Mouse (Mus musculus) mature B cell (primary cell): ENCODE data around the gene Rsl24d1.

Experiments
- in situ Hi-C: fragments of 300-500 bp; cut with MboI; formaldehyde crosslinking; loops from 2 replicates; pipeline ENCODE4 v1.14.3; 2019

Rsl24d1 gene

DNA sequence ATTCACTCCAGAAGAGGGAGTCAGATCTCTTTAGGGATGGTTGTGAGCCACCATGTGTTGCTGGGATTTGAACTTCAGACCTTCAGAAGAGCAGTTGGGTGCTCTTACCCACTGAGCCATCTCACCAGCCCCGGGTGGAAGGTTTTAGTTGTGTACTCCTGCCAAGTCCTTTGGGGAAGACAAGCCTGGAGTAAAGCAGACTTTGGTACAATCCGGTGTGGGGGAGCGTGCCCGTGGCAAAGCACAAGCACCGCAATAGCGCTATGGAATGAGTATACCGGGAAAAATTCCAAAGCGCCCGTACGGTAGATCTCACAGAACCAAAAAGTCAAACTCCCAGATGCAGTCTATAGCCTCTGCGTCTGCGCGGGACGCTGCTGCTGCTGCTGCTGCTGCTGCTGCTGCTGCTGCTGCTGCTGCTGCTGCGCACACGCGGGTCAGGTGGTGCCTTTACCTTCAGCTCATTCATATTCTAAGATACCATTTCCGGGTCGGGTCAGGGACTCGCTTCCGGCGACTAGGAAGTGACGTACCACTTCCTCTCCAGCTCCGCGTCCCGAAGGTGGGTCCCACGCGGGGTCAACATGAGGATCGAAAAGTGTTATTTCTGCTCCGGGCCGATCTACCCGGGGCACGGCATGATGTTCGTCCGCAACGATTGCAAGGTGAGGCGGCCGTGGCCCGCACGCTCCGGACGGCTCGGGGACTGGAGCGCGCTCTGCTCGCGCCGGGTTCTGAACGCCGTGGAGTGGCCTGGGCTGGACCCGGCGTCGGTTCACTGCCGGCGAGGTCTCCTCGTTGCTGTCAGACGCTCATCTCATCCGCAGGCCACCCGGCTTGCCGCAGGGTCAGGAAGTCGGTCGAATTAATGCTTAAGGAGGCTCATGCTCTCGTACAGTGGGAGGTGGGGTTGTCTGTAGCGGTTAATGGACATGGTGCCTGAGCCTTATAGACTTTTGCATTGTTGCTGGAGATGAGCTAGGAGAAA lies at the start of gene Rsl24d1:
Gene Rsl24d1 (plus strand): TSS at position 508 of the 988 bp plus-strand sequence.
- in situ Hi-C loops, result no loop called here

DNA sequence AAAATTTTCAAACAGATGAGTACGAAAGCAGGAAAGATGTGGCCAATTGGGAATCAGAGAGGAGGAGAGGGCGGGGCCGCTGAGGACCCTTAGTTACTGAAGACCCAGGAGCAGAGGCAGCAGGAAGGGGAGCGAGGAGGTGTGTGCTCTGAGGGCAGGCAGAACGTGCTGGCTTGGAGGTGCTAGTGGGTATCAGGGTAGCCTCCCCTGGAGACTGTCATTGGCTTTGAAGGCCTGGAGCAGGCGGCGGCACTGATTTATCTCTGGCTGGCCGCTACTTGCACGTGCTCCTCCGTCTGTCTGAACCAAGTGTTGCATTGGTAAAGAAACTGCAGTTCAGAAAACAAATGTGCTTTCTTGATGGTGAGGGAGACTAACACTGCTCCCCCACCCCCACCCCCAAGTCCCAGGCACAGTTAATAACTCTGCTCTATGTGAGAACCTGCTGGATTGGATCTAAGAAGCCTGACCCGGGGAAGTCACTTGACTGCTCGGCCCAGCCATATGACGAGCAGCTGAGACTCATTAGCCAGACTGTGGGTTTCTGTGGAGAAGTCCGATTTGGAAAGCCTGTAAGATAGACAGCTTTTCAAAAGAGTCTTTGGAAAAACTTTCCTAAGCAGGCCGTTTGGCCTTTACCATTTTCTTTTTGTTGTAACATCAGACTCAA lies 49.5 kb upstream of the Rsl24d1 start:
- in situ Hi-C loops, result no loop called here

DNA sequence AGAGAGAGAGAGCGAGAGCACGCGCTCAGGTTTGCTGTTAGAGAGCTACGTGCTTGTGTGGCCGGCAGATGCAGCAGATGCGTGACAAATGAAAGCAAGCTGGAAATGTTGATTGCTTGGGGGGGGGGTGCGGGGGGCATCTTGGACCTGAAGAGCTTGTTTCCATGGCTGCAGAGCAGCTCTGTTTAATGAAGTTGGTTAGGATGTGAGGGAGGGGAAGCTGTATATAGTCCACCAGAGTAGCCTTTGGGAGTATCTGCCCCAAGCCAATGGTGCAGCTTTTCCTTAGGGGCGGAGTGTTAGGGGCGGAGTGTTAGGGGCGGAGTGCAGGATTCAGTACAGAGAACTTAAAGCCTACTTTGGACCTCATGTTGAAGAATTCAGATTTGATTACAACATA lies 46.1 kb upstream of the Rsl24d1 start:
- in situ Hi-C loops, result no loop called here

DNA sequence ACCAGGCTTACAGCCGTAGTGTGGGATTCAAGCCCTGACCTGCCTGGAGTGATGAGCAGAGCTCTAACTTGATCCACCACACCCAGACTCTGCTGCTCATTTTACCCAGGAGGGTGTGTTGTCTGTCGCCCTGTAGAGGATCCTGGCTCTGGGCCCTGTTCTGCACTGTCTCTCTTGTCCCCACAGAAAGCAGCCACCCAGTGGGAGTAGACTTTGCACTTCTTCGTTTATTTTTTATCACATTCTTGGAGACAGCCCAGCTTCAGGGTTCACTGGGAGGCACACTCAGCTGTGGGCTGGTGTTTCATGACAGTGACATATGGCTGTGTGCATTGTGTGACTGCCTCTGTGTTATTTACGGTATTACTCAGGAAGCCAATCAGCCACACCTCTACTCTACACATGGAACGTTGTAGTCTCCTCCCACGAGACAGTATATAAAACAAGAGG lies 45.0 kb upstream of the Rsl24d1 start:
- in situ Hi-C loops, result no loop called here

DNA sequence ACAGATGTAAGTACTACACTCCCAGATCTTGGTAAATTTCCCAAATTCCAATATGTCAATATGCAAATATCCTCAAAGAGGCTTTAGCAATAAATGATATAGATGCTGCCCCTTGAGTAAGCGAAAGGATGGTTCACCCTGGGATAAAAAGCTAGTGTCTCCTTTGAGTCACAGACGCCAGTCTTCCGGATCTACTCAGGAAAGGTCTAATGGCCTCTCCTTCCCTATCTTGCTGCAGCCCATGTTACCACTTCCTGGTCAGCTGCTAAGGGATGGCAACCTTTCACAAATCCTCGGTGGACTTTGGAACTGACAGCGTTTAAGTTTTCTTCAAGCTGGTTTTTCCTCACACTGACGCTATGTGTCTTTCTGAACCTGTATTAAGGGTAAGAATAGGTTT lies 44.5 kb upstream of the Rsl24d1 start:
- in situ Hi-C loops, result no loop called here

DNA sequence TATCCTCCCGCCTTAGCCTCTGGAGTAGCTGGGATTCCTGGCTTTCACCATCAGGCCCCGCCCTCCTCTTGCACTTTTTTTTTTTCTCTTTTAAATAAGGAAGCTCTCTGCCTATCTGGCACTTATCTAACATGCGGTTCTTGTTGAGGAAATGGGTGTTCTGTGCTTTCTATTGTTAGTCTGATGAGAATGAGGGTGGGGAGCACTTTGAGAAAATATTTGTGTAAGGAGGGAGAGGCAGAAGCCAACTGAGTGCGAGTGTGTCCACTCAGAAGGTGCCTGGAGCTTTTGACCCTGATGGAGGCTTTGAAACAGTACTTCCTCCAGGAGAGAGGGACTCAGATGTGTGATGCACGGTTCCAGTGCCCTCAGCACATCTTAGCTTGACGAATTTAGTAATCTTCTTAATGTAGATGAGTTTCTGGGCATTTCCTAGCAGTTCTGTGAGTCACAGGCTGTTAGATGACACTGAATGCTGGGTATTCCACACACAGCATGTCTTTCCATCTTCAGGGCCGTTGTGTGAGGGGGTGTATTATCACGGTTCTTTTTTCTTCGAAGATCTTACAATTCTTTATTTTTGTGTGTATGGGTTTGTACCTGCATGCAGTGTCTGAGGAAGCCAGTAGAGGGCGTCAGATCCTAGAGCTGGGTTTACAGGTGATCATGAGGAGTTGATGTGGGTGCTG lies 42.1 kb upstream of the Rsl24d1 start:
- in situ Hi-C loops, result no loop called here

DNA sequence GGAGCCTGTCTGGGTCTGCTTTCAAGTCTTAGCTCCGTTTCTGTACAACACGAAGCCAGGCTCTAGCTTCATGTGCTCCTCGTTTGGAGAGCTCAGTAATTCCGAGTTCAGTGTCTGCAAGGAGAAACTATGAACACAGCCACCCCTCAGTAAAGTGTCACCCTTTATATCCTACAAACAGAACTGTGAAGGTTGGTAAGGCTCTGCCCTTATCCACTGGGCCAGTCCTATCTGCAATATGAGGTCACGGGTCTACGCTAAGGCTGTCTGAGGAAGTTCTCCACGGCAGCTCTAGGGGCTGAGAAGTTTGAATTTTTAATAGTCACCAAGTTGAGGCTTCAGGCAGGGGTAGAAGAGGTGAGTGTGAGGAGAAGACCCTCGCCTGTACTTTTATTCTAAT lies 40.8 kb upstream of the Rsl24d1 start:
- in situ Hi-C loops, result no loop called here

DNA sequence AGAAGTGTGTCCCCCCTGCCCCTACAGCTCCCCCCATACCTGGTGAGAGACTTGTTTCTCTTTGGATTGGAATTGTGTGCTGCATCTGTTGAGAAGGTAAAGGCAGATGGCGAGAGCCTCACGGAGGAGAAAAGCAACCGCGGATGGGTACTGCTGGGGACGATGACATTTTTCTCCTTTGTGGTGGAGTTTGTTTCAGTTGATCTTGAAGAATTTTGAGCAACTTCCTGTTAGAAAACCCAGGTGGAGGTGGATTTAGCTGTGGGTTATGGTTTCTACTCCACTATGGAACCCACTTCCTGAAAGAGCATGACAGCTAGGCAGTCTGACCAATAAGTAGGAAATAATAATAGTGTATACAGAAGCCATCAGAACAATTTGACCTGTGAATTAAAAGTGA lies 40.1 kb upstream of the Rsl24d1 start:
- in situ Hi-C loops, result no loop called here

DNA sequence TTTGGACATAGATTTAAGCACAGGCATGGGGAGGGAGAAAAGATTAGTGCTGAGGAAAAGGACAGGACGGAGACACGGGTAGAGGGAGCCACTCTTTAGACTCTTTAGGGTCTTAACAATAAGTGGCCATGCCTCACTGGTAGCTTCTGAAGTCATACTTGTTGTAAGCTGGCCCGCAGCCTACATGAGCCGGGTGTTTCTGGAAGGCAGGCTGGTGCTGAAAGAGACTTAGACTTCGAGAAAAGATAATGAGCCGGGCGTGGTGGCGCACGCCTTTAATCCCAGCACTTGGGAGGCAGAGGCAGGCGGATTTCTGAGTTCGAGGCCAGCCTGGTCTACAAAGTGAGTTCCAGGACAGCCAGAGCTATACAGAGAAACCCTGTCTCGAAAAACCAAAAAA lies 33.9 kb upstream of the Rsl24d1 start:
- in situ Hi-C loops, result loop anchor here (25.0 kb wide), 1 partner anchor 317 kb away; no protein-coding TSS in a partner anchor

DNA sequence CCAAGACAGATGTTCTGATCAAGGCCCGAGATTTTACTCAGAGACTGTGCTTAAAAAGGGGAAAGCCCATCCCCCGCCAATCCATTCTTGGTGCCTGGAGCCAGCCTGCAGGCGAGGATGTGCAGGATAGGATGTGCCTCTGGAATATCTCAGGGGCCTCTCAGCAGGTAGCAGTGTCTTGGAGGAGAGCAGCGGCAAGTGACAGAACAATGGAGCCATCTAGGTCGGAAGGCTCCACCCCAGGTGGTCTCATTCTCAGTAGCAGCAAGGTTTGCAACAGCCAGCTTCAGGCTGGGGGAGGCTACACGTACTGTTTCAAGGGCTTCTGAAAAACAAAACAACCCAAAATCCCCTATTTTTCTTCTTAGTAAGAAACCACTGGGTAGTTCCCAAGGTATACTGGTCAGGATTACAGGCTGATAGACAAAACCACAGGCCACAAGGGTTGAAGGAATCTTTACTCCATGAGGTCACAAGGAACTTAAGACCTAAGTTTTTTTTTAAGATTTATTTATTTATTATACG lies 33.4 kb upstream of the Rsl24d1 start:
- in situ Hi-C loops, result loop anchor here (25.0 kb wide), 1 partner anchor 318 kb away; no protein-coding TSS in a partner anchor

DNA sequence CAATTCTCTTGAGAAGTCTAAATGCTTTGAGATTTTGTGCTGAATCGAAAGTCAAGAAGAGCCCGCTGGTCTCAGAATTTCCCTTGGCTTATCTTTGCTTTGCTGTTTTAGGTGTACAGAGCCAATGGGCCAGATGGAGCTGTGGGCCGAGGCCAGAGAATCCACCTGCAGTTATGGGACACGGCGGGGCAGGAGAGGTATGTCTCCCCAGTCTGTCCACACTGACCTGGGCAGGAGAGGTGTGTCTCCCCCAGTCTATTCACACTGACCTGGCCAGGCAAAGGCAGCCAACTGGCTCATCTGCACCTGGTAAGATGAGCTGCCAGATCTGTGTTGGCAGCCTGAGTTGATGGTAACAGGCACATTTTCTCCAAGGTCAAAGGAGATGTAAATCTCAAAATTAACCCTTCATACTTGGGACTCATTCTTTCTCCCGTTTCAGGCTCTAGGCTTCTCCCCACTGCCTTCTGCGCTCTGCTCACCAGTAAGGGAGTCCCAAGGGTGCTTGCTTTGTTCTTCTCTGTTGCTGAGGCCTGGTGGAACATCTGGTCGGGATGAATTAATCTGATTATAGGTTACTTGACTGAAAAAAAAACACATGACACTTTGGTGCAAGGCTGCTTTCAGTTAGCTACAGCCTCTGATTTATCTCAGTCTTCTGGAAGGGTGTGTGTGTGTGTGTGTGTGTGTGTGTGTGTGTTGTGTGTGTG lies 30.8 kb upstream of the Rsl24d1 start:
- in situ Hi-C loops, result loop anchor here (25.0 kb wide), 1 partner anchor 320 kb away; no protein-coding TSS in a partner anchor

DNA sequence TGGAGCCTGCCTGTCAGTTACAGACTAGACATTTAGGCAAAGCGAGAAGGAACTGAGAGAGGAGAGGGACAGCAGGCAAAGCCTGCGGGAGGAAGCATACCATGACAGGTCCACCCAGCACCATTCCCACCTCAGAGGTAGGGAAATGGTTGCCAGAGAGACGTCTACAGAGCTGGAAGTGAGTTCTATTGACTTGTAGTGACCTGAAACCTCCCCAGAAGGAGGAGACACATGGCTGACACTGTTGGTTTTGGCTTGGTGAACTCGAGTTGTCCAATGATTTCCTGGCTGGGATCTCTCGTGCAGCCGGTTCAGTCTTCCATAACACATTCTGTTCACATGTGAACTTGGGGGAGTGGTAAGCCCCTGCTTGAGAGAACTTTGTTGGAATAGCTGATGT lies 29.3 kb upstream of the Rsl24d1 start:
- in situ Hi-C loops, result loop anchor here (25.0 kb wide), 1 partner anchor 322 kb away; no protein-coding TSS in a partner anchor

DNA sequence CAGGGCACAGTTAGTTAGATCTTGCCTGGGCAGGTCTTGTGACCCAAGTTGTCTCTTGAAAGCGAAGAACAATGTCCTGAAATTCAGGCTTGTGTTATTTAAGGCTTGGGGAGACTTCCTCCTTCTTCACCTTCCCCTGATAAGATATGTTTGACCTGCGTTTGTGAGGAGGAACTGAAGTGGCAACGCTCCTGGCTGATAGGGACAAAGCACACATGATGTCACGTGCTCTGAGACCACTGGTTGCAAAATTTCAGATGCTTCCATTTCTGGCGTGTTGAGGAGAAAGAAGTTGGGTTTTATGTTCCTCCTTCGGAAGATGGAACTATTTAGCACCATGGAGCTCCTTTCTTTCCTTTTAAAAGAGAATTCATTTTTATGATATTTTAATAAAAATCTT lies 27.4 kb upstream of the Rsl24d1 start:
- in situ Hi-C loops, result loop anchor here (25.0 kb wide), 1 partner anchor 324 kb away; no protein-coding TSS in a partner anchor

DNA sequence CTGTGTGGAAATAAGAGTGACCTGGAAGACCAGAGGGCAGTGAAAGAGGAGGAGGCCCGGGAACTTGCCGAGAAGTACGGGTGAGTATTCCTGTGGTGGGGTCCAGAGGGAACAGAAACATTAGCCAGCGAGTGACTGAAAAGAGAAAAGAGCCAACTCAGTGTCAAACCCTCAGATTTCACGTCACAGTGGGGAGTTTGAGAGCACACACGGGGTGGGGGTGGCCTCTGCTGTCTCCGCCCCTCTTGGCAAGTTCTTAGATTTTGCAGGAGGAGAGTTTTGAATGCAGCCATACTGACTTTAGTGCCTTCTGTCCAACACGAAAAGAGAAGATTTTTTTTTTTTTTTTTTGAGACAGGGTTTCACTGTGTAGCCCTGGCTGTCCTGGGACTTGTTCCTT lies 26.1 kb upstream of the Rsl24d1 start:
- in situ Hi-C loops, result loop anchor here (25.0 kb wide), 1 partner anchor 325 kb away; no protein-coding TSS in a partner anchor

DNA sequence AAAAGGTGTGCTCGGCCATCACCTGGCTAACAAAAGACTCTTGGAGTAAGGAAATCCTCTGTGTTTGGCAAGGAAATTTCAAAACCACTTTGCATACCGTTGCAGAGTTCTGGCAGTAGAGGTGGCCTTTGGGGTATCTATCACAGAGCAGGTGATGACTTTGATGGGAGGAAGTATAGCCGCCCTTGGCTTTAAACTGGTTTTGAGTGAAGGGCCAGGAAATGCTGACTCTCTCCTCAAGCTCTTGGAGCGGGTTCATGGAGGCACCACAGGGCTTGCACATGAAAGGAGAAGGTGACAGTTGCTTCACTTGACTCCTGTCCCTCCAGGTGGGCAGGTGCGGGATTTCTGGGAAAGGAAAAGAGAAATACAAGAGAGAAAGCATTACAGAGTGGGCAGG lies 25.6 kb upstream of the Rsl24d1 start:
- in situ Hi-C loops, result loop anchor here (25.0 kb wide), 1 partner anchor 325 kb away; no protein-coding TSS in a partner anchor

DNA sequence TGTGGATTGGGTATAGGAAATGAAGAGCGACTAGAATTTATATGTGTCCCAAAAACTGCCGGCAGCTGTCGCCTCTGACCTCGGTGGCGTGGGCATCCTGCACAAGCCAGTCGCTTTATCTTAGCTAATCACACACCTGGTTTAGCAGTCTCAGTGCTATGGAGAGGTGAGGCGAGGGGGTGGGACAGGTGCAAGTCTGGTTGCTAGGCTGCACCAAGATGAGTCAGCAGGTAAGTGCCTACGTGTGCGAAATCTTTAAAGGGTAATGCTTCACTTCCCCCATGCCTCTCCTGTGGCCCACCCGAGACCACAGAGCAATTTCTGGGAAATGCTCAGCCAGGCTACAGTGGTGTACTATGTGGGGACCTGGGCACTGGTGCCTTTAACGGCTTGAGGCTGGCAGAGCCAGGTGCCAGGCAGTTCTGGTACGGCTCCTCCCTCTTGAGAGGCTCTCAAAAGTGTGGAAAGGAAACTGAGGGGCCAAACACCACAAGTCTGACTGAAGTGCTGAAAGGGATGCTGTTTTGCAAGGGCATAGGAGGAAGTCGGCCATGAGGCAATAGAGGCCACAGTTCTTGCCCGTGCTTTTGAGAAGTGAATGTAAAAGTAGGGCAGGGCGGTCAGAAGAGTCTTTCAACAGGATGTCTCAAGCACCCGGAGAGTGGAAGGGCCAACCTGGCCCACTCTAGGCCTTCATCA lies 23.9 kb upstream of the Rsl24d1 start:
- in situ Hi-C loops, result loop anchor here (25.0 kb wide), 1 partner anchor 327 kb away; no protein-coding TSS in a partner anchor

DNA sequence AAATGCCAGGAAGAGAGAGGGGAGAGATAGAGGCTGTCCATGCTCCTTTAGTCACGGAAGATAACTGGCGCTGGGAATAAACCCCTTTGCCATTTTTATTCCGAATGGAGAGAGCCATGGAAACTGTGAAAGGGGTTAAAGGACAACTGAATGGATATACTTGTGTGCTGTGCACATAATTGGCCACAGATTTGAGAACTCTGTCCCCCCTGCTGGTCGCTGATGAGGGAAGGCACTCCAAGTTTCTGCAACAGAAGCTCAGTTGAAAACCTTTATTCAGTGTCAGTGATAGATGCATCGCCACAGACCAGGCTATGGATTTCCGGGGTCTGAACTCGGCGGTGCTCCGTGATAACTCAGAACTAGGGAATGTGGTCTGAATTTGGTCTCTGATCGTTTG lies 23.1 kb upstream of the Rsl24d1 start:
- in situ Hi-C loops, result loop anchor here (10.0 to 25.0 kb wide), 2 partner anchors 125 to 328 kb away; no protein-coding TSS in a partner anchor

DNA sequence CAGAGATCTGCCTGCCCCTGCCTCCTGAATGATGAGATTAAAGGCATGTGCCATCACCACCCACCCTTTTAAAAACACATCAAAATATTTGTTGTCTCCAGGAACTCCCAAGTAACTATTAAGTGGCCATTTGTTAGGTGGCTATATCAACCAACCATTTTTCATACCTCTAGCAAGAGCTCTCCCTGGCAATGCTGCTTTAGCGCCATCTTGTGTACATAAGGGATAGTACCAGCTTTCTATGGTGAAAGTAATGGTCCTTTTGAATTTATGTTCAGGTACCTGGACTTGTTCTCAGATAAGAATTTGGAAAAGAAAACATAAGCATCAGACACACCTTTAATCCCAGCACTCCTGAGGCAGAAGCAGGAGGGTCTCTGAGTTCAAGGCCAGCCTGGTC lies 21.5 kb upstream of the Rsl24d1 start:
- in situ Hi-C loops, result loop anchor here (10.0 to 25.0 kb wide), 2 partner anchors 127 to 329 kb away; no protein-coding TSS in a partner anchor

DNA sequence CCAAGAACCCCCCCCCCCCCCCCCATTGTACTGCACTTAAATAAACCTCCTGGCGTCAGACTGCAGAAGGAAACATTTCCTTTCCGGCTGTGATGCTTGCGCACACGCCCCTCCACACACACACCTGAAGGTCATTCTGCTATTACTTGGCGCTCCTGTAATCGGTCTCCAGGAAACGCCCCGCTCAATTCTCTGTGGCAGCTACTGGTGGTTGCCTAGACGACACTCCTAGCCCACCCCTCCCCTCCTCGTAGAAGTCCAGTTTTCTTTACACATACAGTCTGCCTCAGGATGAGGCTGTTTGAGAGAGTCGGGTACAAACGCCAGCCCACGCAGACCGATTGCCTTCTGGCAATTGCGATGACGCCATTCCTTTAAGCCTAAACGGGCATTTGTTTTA lies 18.6 kb upstream of the Rsl24d1 start:
- in situ Hi-C loops, result loop anchor here (10.0 to 25.0 kb wide), 2 partner anchors 130 to 332 kb away; no protein-coding TSS in a partner anchor

DNA sequence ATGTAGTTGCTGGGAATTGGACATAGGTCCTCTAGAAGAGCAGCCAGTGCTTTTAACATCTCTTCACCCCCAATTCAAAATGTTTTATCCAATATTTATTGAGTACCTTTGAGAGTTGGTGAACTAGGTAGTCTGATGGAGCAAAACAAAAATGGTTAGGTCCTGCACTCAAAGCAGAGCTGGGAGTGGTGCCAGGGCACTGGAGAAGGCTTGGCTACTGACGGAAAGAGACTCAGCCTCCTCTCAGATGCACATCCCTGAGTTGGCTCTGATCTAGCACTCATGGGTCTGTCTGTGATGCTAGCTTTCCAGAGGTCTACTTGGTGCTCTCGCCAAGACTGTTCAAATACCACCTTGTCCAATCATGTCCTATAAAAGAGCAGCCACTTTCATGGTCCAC lies 15.3 kb upstream of the Rsl24d1 start:
- in situ Hi-C loops, result loop anchor here (10.0 to 25.0 kb wide), 2 partner anchors 133 to 336 kb away; no protein-coding TSS in a partner anchor
